Mouse (Mus musculus) MEL (cell line): ENCODE measurements around the gene Dock4. TPM values are rescaled to one million over a fixed set of nuclear protein-coding genes. Genes with fewer than 3 reads are reported as not detected.

Experiments
- DNase-seq: peaks from one replicate; pipeline ENCODE4 v3.0.0; 2011; ENCODE audit warnings: low read depth, low spot score
- H3K27ac ChIP-seq: 2 replicates; pipeline ENCODE4 v1.5.1; 2012; ENCODE audit warnings: low read depth, mild to moderate bottlenecking, control low read depth, low read length, moderate library complexity; ENCODE audit not compliant: control insufficient read depth
- H3K27me3 ChIP-seq, 2 experiments: fragments of 150-350 bp in 1 of 2; sonication (generic) in 1 of 2; 2 replicates each; pipeline ENCODE4 v1.6.1; 2012; ENCODE audit warnings: low read length in 2 of 2, mild to moderate bottlenecking in 2 of 2, improper control_type of control experiment in 1 of 2, moderate library complexity in 1 of 2; ENCODE audit not compliant: insufficient read depth in 2 of 2, control insufficient read depth in 1 of 2
- H3K36me3 ChIP-seq, 2 experiments: 2 replicates each; pipeline ENCODE4 v1.6.1; 2012 to 2014; ENCODE audit warnings: low read length in 2 of 2, improper control_type of control experiment in 1 of 2, inconsistent platforms in 1 of 2, mild to moderate bottlenecking in 1 of 2; ENCODE audit not compliant: insufficient read depth in 2 of 2, control insufficient read depth in 1 of 2
- H3K4me1 ChIP-seq, 2 experiments: fragments of 150-350 bp in 1 of 2; sonication (generic) in 1 of 2; 2 replicates each; pipeline ENCODE4 v1.6.1; 2012; ENCODE audit warnings: low read length in 2 of 2, improper control_type of control experiment in 1 of 2, mild to moderate bottlenecking in 1 of 2; ENCODE audit not compliant: insufficient read depth in 2 of 2, control insufficient read depth in 1 of 2
- H3K4me3 ChIP-seq, 2 experiments: fragments of 150-350 bp in 1 of 2; sonication (generic) in 1 of 2; 2 replicates each; pipeline ENCODE4 v1.5.1; 2012; ENCODE audit warnings: low read depth in 2 of 2, low read length in 2 of 2, mild to moderate bottlenecking in 2 of 2, moderate library complexity in 2 of 2, control low read depth in 1 of 2, improper control_type of control experiment in 1 of 2; ENCODE audit not compliant: control insufficient read depth in 1 of 2, insufficient read depth in 1 of 2
- H3K79me2 ChIP-seq: 2 replicates; pipeline ENCODE4 v1.6.1; 2012; ENCODE audit warnings: mild to moderate bottlenecking, low read length, moderate library complexity; ENCODE audit not compliant: control insufficient read depth, poor library complexity, insufficient read depth
- H3K9ac ChIP-seq: 2 replicates; pipeline ENCODE4 v1.6.1; 2012; ENCODE audit warnings: low read depth, mild to moderate bottlenecking, control low read depth, low read length, moderate library complexity; ENCODE audit not compliant: control insufficient read depth, poor library complexity, severe bottlenecking
- H3K9me3 ChIP-seq: fragments of 150-350 bp; sonication (generic); replicated peaks from 2 replicates; pipeline ENCODE4 v1.6.1; 2012; ENCODE audit warnings: mild to moderate bottlenecking, low read length, improper control_type of control experiment, moderate library complexity; ENCODE audit not compliant: insufficient read depth
- E2F4 ChIP-seq: IDR thresholded peaks from 2 replicates; pipeline ENCODE4 v1.6.1; 2011; ENCODE audit warnings: low read depth, low read length, improper control_type of control experiment, borderline replicate concordance
- EP300 ChIP-seq, 2 experiments: IDR thresholded peaks; 2 replicates each; pipeline ENCODE4 v1.6.1; 2011; ENCODE audit warnings: improper control_type of control experiment in 2 of 2, low read length in 2 of 2, low read depth in 1 of 2, mild to moderate bottlenecking in 1 of 2
- ETS1 ChIP-seq: IDR thresholded peaks from 2 replicates; pipeline ENCODE4 v1.6.1; 2012; ENCODE audit warnings: low read depth, mild to moderate bottlenecking, inconsistent platforms, low read length, improper control_type of control experiment, moderate library complexity
- GABPA ChIP-seq: IDR thresholded peaks from 2 replicates; pipeline ENCODE4 v1.6.1; 2012; ENCODE audit warnings: low read depth, mild to moderate bottlenecking, inconsistent platforms, low read length, improper control_type of control experiment, moderate library complexity
- HCFC1 ChIP-seq: IDR thresholded peaks from 2 replicates; pipeline ENCODE4 v1.6.1; 2012; ENCODE audit warnings: low read depth, mild to moderate bottlenecking, inconsistent platforms, low read length, improper control_type of control experiment, moderate library complexity
- MAX ChIP-seq: IDR thresholded peaks from 2 replicates; pipeline ENCODE4 v1.6.1; 2011; ENCODE audit warnings: low read length, improper control_type of control experiment
- MAZ ChIP-seq: IDR thresholded peaks from 2 replicates; pipeline ENCODE4 v1.6.1; 2012; ENCODE audit warnings: low read depth, mild to moderate bottlenecking, inconsistent platforms, low read length, improper control_type of control experiment
- MEF2A ChIP-seq: IDR thresholded peaks from 2 replicates; pipeline ENCODE4 v1.6.1; 2014; ENCODE audit warnings: low read depth, mild to moderate bottlenecking, inconsistent platforms, low read length, improper control_type of control experiment; ENCODE audit not compliant: poor library complexity, insufficient replicate concordance, severe bottlenecking; ENCODE audit errors: extremely low read depth
- MXI1 ChIP-seq: IDR thresholded peaks from 2 replicates; pipeline ENCODE4 v1.6.1; 2011; ENCODE audit warnings: mild to moderate bottlenecking, low read depth, low read length, improper control_type of control experiment
- MYB ChIP-seq: IDR thresholded peaks from 2 replicates; pipeline ENCODE4 v1.6.1; 2011; ENCODE audit warnings: mild to moderate bottlenecking, low read depth, low read length, improper control_type of control experiment
- NELFE ChIP-seq: IDR thresholded peaks from 2 replicates; pipeline ENCODE4 v1.6.1; 2011; ENCODE audit warnings: low read depth, low read length, improper control_type of control experiment
- NRF1 ChIP-seq: IDR thresholded peaks from 2 replicates; pipeline ENCODE4 v1.6.1; 2014; ENCODE audit warnings: low read depth, mild to moderate bottlenecking, inconsistent platforms, low read length, improper control_type of control experiment, moderate library complexity; ENCODE audit not compliant: poor library complexity, insufficient read depth, severe bottlenecking
- POLR2A ChIP-seq, 2 experiments: IDR thresholded peaks; 2 replicates each; pipeline ENCODE4 v1.6.1; 2011 to 2012; ENCODE audit warnings: low read length in 2 of 2, mild to moderate bottlenecking in 2 of 2, control low read depth in 1 of 2, improper control_type of control experiment in 1 of 2, low read depth in 1 of 2, moderate library complexity in 1 of 2; ENCODE audit not compliant: control insufficient read depth in 1 of 2, insufficient read depth in 1 of 2, poor library complexity in 1 of 2
- RCOR1 ChIP-seq: IDR thresholded peaks from 2 replicates; pipeline ENCODE4 v1.6.1; 2012; ENCODE audit warnings: low read depth, mild to moderate bottlenecking, inconsistent platforms, low read length, improper control_type of control experiment
- TCF12 ChIP-seq: IDR thresholded peaks from 2 replicates; pipeline ENCODE4 v1.6.1; 2014; ENCODE audit warnings: low read depth, mild to moderate bottlenecking, inconsistent platforms, low read length, improper control_type of control experiment, moderate library complexity
- ZC3H11A ChIP-seq: IDR thresholded peaks from 2 replicates; pipeline ENCODE4 v1.6.1; 2012; ENCODE audit warnings: low read depth, mild to moderate bottlenecking, inconsistent platforms, low read length, improper control_type of control experiment
- ZMIZ1 ChIP-seq: IDR thresholded peaks from 2 replicates; pipeline ENCODE4 v1.6.1; 2012; ENCODE audit warnings: low read depth, mild to moderate bottlenecking, inconsistent platforms, low read length, improper control_type of control experiment, moderate library complexity
- ZNF384 ChIP-seq: IDR thresholded peaks from 2 replicates; pipeline ENCODE4 v1.6.1; 2012; ENCODE audit warnings: low read depth, mild to moderate bottlenecking, inconsistent platforms, low read length, improper control_type of control experiment
- polyA plus RNA-seq, 2 experiments: library from polyadenylated mRNA; stranded (reverse) in 1 of 2; unstranded in 1 of 2; fragments of >175 nt in 1 of 2; fragments of >200 nt in 1 of 2; gene quantifications; 2 replicates each; pipeline versions ENCODE4 v1.2.1 to v1.2.4; 2012; ENCODE audit warnings: low replicate concordance in 2 of 2, low read depth in 1 of 2; ENCODE audit not compliant: insufficient read length in 2 of 2, insufficient read depth in 1 of 2, missing spikeins in 1 of 2
- total RNA-seq: library from RNA; depleted of rRNA; stranded (reverse); fragments of 300-350 nt; gene quantifications from 2 replicates; pipeline ENCODE4 v1.2.3, GENCODE M21; 2012

The Dock4 gene
- total and polyA plus RNA-seq, 3 experiments, result 0.08 to 0.17 TPM; not detected in 1

- H3K27ac ChIP-seq, result no peak overlapping the region
- DNase-seq, result no peak
- no peaks in the 10 kb centered on the region for H3K27me3 ChIP-seq
- TF ChIP-seq MAX (no peak), ZC3H11A (no peak)
- H3K79me2 ChIP-seq, result no peaks in the 10 kb centered on the region
- no peaks in the 10 kb centered on the region for H3K36me3 ChIP-seq
- H3K4me3 ChIP-seq, result no peak overlapping the region
- no peaks in the 10 kb centered on the region for H3K4me1 ChIP-seq
- no peak overlapping the region for H3K9ac ChIP-seq
- no peaks in the 10 kb centered on the region for H3K9me3 ChIP-seq
These were observed 139.8 kb downstream of the Dock4 start for GRCm38 (mm10) chr12:40585456-40586141.

- Histone ChIP-seq H3K9me3 (no peaks in the 10 kb centered on the region), H3K36me3 (no peaks in the 10 kb centered on the region), H3K27me3 (no peaks in the 10 kb centered on the region), H3K4me1 (no peaks in the 10 kb centered on the region), H3K79me2 (no peaks in the 10 kb centered on the region), H3K9ac (no peak overlapping the region), H3K27ac (no peak overlapping the region), H3K4me3 (no peak overlapping the region)
- TF ChIP-seq MYB (no peak), GABPA (no peak), POLR2A (IDR thresholded peaks at IDR 0.05; ENCODE audit: control insufficient read depth in 1 of 2, insufficient read depth in 1 of 2, low read depth in 1 of 2, low read length in 2 of 2, poor library complexity in 1 of 2) (no peak), MAZ (no peak), E2F4 (no peak), TCF12 (no peak), EP300 (IDR thresholded peaks at IDR 0.05; ENCODE audit: low read depth in 1 of 2, low read length in 2 of 2) (no peak), NRF1 (no peak), RCOR1 (no peak), HCFC1 (no peak), NELFE (no peak), ETS1 (no peak), ZNF384 (no peak), ZMIZ1 (no peak), MEF2A (no peak), MXI1 (no peak)
- DNase-seq, result no peak
These were observed 148.4 kb downstream of the Dock4 start for GRCm38 (mm10) chr12:40594161-40594560.
